Comparison of ENCODE assay signal across 8 mouse cellular contexts in the genomic region with DNA sequence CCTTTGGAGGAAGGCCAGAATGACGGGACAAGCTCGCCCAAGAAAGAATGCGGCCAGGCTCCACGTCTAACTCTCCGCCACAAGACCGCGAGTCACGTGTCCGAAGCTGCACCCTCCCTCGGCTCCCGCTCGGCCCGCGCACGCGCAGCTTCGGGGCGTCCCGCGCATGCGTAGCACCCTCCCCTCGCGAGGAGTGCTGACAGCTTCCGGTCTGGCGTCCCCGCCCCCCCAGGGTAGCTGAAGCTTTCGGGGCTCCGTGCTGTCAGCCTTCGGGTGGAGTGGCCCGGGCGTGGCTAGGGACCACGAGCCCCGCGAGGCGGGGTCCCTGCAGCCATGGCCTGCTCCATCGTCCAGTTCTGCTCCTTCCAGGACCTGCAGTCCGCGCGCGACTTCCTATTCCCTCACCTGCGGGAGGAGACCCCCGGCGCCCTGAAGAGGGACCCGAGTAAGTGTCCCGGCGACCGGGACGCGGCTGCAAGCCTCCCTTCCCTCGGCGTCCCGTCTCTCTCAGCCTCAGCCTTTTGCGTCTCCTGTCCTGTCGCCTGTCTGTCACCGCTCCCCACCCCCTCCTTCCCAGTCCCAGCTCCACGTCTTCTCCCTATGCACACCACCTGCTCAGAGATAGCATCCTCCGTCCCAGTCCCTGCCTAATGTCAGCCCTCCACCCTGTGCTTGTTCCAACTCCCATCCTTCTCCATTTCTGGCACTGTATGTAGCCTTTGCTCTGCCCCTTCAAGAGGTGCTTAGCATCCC. TPM values are rescaled to one million over a fixed set of nuclear protein-coding genes. Genes with fewer than 3 reads are reported as not detected.
DNase-seq lines count a peak whose midpoint lies in the region; ATAC-seq and TF ChIP-seq lines count a peak whose summit lies in the region.

A gene (plus strand): TSS at position 209 of the 753 bp plus-strand sequence.

- peak within 1 kb of the TSS; percentile 96 for H3K9ac ChIP-seq in forebrain, postnatal 0 days
- H3K9ac ChIP-seq in lung, embryonic 15.5 days, result peak within 1 kb of the TSS; percentile 80

- TF ChIP-seq CTCF in G1E (IDR thresholded peaks at IDR 0.05; ENCODE audit: low read depth, low read length), result no peak
- no peak for TF ChIP-seq CTCF in forebrain, postnatal 0 days (IDR thresholded peaks at IDR 0.05; ENCODE audit: low read depth)

- WGBS in forebrain, postnatal 0 days, result 2% methylated on average over 54 of the region's 57 CpGs
- WGBS in lung, embryonic 15.5 days, result under 1% methylated on average over 56 of the region's 57 CpGs

- peaks cover 37% of the 10 kb centered on the region for H3K4me1 ChIP-seq in G1E (ENCODE audit: insufficient read depth, low read depth, low read length)
- H3K4me1 ChIP-seq in forebrain, postnatal 0 days (ENCODE audit: insufficient read depth), result peaks cover 11% of the 10 kb centered on the region
- peaks cover 18% of the 10 kb centered on the region for H3K4me1 ChIP-seq in lung, embryonic 15.5 days

- peaks cover 28% of the 10 kb centered on the region for H3K36me3 ChIP-seq in G1E (replicated peaks)
- no peaks in the 10 kb centered on the region for H3K36me3 ChIP-seq in forebrain, postnatal 0 days (ENCODE audit: insufficient read depth)
- no peaks in the 10 kb centered on the region for H3K36me3 ChIP-seq in lung, embryonic 15.5 days

- DNase-seq in G1E (ENCODE audit: low spot score), result peak; percentile 98
- DNase-seq in cerebellum, adult 18-20 months, result peak; percentile 99 to 100
- peak; percentile 98 for DNase-seq in forebrain, postnatal 0 days
- peak; percentile 100 for DNase-seq in heart, postnatal 4 days
- DNase-seq in layer of hippocampus, adult 8-10 months (ENCODE audit: low spot score in 2 of 2), result peak; percentile 97 to 98
- peak; percentile 99 for DNase-seq in ovary, adult 18-20 months (ENCODE audit: low spot score)
- peak; percentile 98 for DNase-seq in thymus, postnatal 0 days (ENCODE audit: low spot score)

- H3K4me2 ChIP-seq in forebrain, postnatal 0 days (ENCODE audit: low read depth), result peak within 1 kb of the TSS; percentile 90
- H3K4me2 ChIP-seq in lung, embryonic 15.5 days, result peak within 1 kb of the TSS; percentile 79

- no peaks in the 10 kb centered on the region for H3K9me3 ChIP-seq in G1E (replicated peaks)
- no peaks in the 10 kb centered on the region for H3K9me3 ChIP-seq in forebrain, postnatal 0 days (ENCODE audit: low read length)
- no peaks in the 10 kb centered on the region for H3K9me3 ChIP-seq in lung, embryonic 15.5 days

- H3K27me3 ChIP-seq in G1E (ENCODE audit: insufficient read depth, low read length), result peaks cover 8% of the 10 kb centered on the region
- no peaks in the 10 kb centered on the region for H3K27me3 ChIP-seq in forebrain, postnatal 0 days (ENCODE audit: insufficient read depth, low read length)
- no peaks in the 10 kb centered on the region for H3K27me3 ChIP-seq in lung, embryonic 15.5 days

- H3K4me3 ChIP-seq in G1E (ENCODE audit: low read depth, low read length), result peak within 1 kb of the TSS; percentile 99
- H3K4me3 ChIP-seq in forebrain, postnatal 0 days (ENCODE audit: low read depth, low read length), result peak within 1 kb of the TSS; percentile 99
- peak within 1 kb of the TSS; percentile 70 for H3K4me3 ChIP-seq in lung, embryonic 15.5 days

- ATAC-seq in G1E (ENCODE audit: extremely low read depth, insufficient number of reproducible peaks, low FRiP score, poor library complexity, severe bottlenecking), result peak; percentile 74
- ATAC-seq in forebrain, postnatal 0 days, result peak; percentile 98
- ATAC-seq in lung, embryonic 15.5 days (ENCODE audit: borderline replicate concordance, extremely low read depth, low FRiP score, low TSS enrichment), result peak; percentile 96

- peak within 1 kb of the TSS; percentile 81 for H3K27ac ChIP-seq in forebrain, postnatal 0 days (ENCODE audit: low read depth, low read length)
- H3K27ac ChIP-seq in lung, embryonic 15.5 days, result peak within 1 kb of the TSS; percentile 89

RNA-seq across cellular contexts. Expression of the gene that starts here (rescaled TPM):
- total RNA-seq in G1E (2014; fragmentation: Nextera tagmentation), result 22.0 and 25.9 TPM in 2 replicates
- 28.1 and 30.8 TPM in 2 replicates for total RNA-seq in G1E (2017)
- polyA plus RNA-seq in G1E (2012), result 6.6 and 8.5 TPM in 2 replicates
- total RNA-seq in forebrain, postnatal 0 days (2014; rRNA removed), result 30.2 and 37.3 TPM in 2 replicates
- polyA plus RNA-seq in forebrain, postnatal 0 days (2015; fragmentation: Nextera tagmentation; extraction: Ambion mirVana), result 13.3 and 19.5 TPM in 2 replicates
- total RNA-seq in heart, postnatal 4 days (2021), result 10 to 100 TPM; 25.4 to 29.1 TPM
- total RNA-seq in layer of hippocampus, adult 8-10 months (2022), result 10 to 100 TPM; 66.8 to 72.4 (median 70.3) TPM
- 20.8 and 20.9 TPM in 2 replicates for polyA plus RNA-seq in lung, embryonic 15.5 days (2015; fragmentation: Nextera tagmentation; extraction: Ambion mirVana)
- polyA plus RNA-seq in thymus, postnatal 0 days (2015; fragmentation: Nextera tagmentation; extraction: Ambion mirVana), result 16.2 and 16.8 TPM in 2 replicates

Comparison
In these comparisons a context has a peak if more than half of its experiments do, and no peak if none do; other contexts are left out.
1. Peak in every context shown above with its lines: DNase-seq, ATAC-seq, H3K4me3 ChIP-seq and H3K27ac ChIP-seq.